Mouse (Mus musculus) telencephalon, adult 2 months (tissue): Measurements from ENCODE around the gene Golga7b.
A peak's percentile ranks its signal among the peaks of the same experiment; 100 is the strongest.

ENCODE experiments used
- DNase-seq: peaks from one replicate; pipeline ENCODE4 v3.0.0-alpha.2; 2011; ENCODE audit warnings: low read depth, low spot score

The Golga7b gene

GRCm38 (mm10) chr19:42249976-42250914, 2.9 kb downstream of the Golga7b start:
- DNase-seq, result no peak

GRCm38 (mm10) chr19:42255438-42255783, 8.0 kb downstream of the Golga7b start:
- DNase-seq, result peak; percentile 62

GRCm38 (mm10) chr19:42255784-42256610, 8.6 kb downstream of the Golga7b start:
- DNase-seq, result no peak

- DNase-seq, result peak; percentile 62
These were observed 9.4 kb downstream of the Golga7b start for GRCm38 (mm10) chr19:42256611-42257240.

GRCm38 (mm10) chr19:42257241-42257635, 9.9 kb downstream of the Golga7b start:
- DNase-seq, result no peak

GRCm38 (mm10) chr19:42258031-42258430, 10.7 kb downstream of the Golga7b start:
- DNase-seq, result peak; percentile 46

GRCm38 (mm10) chr19:42258596-42258995, 11.2 kb downstream of the Golga7b start:
- no peak for DNase-seq

GRCm38 (mm10) chr19:42260486-42260885, 13.1 kb downstream of the Golga7b start:
- DNase-seq, result no peak

- no peak for DNase-seq
These were observed 16.1 kb downstream of the Golga7b start for GRCm38 (mm10) chr19:42263524-42263923.

GRCm38 (mm10) chr19:42268337-42268736, 21.0 kb downstream of the Golga7b start:
- no peak for DNase-seq

- no peak for DNase-seq
These were observed 22.7 kb downstream of the Golga7b start for GRCm38 (mm10) chr19:42270119-42270518.

- no peak for DNase-seq
These were observed 23.8 kb downstream of the Golga7b start for GRCm38 (mm10) chr19:42271182-42271581.

GRCm38 (mm10) chr19:42272003-42272963, 24.9 kb downstream of the Golga7b start:
- peak; percentile 67 for DNase-seq

- DNase-seq, result no peak
These were observed 29.9 kb downstream of the Golga7b start for GRCm38 (mm10) chr19:42277288-42277687.

GRCm38 (mm10) chr19:42278461-42278860, 31.1 kb downstream of the Golga7b start:
- DNase-seq, result no peak

GRCm38 (mm10) chr19:42279611-42280010, 32.2 kb downstream of the Golga7b start:
- no peak for DNase-seq

GRCm38 (mm10) chr19:42284178-42284577, 36.8 kb downstream of the Golga7b start:
- no peak for DNase-seq

GRCm38 (mm10) chr19:42288361-42288760, 41.0 kb downstream of the Golga7b start:
- DNase-seq, result no peak

GRCm38 (mm10) chr19:42290954-42291661, 43.7 kb downstream of the Golga7b start:
- DNase-seq, result peak; percentile 60

GRCm38 (mm10) chr19:42292106-42292505, 44.7 kb downstream of the Golga7b start:
- no peak for DNase-seq
